Mouse (Mus musculus) intestine, embryonic 16.5 days (tissue): ENCODE results near the gene Sema5b. TPM values are rescaled to one million over a fixed set of nuclear protein-coding genes. Genes with fewer than 3 reads are reported as not detected.
"Not testable (repeated sequence)": the region's sequence is repeated elsewhere in the genome, so short reads cannot be mapped to it uniquely, and the experiment has no call there.

ENCODE experiments used
- ATAC-seq: fragments of 200-750 bp; cut with Nextera tagmentation; 2 replicates; pipeline ENCODE4 v1.8.0; 2017; ENCODE audit warnings: moderate TSS enrichment, moderate library complexity
- H3K27ac ChIP-seq: fragments of 300-500 bp; sonication (generic); 2 replicates; pipeline ENCODE4 v1.5.1; 2014; ENCODE audit warnings: mild to moderate bottlenecking, low read length
- H3K27me3 ChIP-seq: fragments of 300-500 bp; sonication (generic); replicated peaks from 2 replicates; pipeline ENCODE4 v1.6.1; 2014; ENCODE audit warnings: low read length, control low read depth, mixed read lengths; ENCODE audit not compliant: control insufficient read depth, insufficient read depth
- H3K36me3 ChIP-seq: fragments of 300-500 bp; sonication (generic); 2 replicates; pipeline ENCODE4 v1.6.1; 2014; ENCODE audit warnings: low read length, control low read depth; ENCODE audit not compliant: control insufficient read depth, insufficient read depth
- H3K4me1 ChIP-seq: fragments of 300-500 bp; sonication (generic); 2 replicates; pipeline ENCODE4 v1.6.1; 2014; ENCODE audit warnings: low read length, control low read depth, mixed read lengths; ENCODE audit not compliant: control insufficient read depth, insufficient read depth
- H3K4me2 ChIP-seq: fragments of 300-500 bp; sonication (generic); 2 replicates; pipeline ENCODE4 v1.6.1; 2014; ENCODE audit warnings: low read depth, low read length, control low read depth
- H3K4me3 ChIP-seq: fragments of 300-500 bp; sonication (generic); 2 replicates; pipeline ENCODE4 v1.5.1; 2014; ENCODE audit warnings: mild to moderate bottlenecking, low read length
- H3K9ac ChIP-seq: fragments of 300-500 bp; sonication (generic); 2 replicates; pipeline ENCODE4 v1.6.1; 2014; ENCODE audit warnings: low read depth, low read length
- H3K9me3 ChIP-seq: fragments of 300-500 bp; sonication (generic); 2 replicates; pipeline ENCODE4 v1.6.1; 2016; ENCODE audit warnings: low read length, control low read depth; ENCODE audit not compliant: control insufficient read depth
- whole genome bisulfite sequencing: fragments of 180-500 bp; shearing (Covaris S2); extraction: QIAGEN DNeasy Blood & Tissue Kit; methylation state at CpG from one replicate; pipeline ENCODE4 v1.1.7; 2014; 5-methylcytosine and 5-hydroxymethylcytosine counted together
- polyA plus RNA-seq: library from polyadenylated mRNA; unstranded; fragments of >200 nt; fragmentation: Nextera tagmentation; extraction: Ambion mirVana; gene quantifications from 2 replicates; pipeline ENCODE4 v1.2.1, GENCODE M21; 2015

Sema5b gene
- polyA plus RNA-seq, 1 experiment from 2014 or later: 4.2 TPM

DNA sequence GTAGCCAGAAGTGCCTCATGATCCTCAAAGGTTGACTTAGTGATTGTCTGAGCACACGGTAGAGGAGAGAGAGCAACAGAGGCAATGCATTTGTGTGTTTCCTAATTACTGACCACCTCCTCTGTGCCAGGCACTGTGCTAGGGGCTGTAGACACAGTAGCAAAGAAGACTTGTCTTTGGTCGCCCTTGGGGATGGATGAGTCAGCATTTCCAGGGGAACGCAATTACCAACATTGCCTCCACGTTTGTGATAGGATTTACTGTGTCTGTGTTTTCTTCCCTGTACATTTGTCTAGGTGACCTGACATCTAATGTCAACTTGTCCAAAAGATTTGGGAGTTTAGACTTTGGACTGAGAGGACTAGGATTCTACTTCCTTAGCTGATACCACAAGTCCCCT is 4.8 kb downstream of the Sema5b start:
- no peak overlapping the region for H3K9ac ChIP-seq
- H3K27me3 ChIP-seq: peaks cover 19% of the 10 kb centered on the region; the same call in 1 of the 2 replicates
- H3K36me3 ChIP-seq: no peaks in the 10 kb centered on the region
- no peak for ATAC-seq
- H3K4me2 ChIP-seq: no peak overlapping the region
- H3K4me1 ChIP-seq: peaks cover 11% of the 10 kb centered on the region
- no peak overlapping the region for H3K4me3 ChIP-seq
- H3K27ac ChIP-seq: no peak overlapping the region
- 70% methylated on average over 4 of the region's 4 CpGs for WGBS
- H3K9me3 ChIP-seq: no peaks in the 10 kb centered on the region

DNA sequence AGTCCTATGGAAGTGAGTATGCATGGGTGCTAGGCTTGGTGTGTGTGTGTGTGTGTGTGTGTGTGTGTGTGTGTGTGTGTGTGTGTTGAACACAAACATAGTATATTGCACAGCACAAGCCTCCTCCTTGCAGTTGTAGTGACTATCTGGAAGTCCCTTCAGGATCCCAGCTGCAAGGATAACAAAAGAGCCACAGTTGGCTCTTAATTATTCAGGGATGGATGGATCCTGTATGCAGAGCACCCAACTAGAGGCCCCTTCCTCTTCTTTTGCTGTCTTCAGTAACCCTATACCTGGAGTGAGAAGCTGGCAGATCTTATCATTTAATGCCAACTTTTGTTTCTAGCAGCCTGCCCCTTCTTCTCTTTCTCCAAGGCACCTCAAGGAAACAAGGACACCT is 7.0 kb downstream of the Sema5b start:
- no peaks in the 10 kb centered on the region for H3K36me3 ChIP-seq
- no peak for ATAC-seq
- no peak overlapping the region for H3K4me3 ChIP-seq
- H3K27me3 ChIP-seq: no peaks in the 10 kb centered on the region; the same call in 1 of the 2 replicates
- H3K9ac ChIP-seq: no peak overlapping the region
- H3K4me2 ChIP-seq: no peak overlapping the region
- no peaks in the 10 kb centered on the region; the same call in 1 of the 2 replicates for H3K4me1 ChIP-seq
- no peaks in the 10 kb centered on the region for H3K9me3 ChIP-seq
- H3K27ac ChIP-seq: no peak overlapping the region

DNA sequence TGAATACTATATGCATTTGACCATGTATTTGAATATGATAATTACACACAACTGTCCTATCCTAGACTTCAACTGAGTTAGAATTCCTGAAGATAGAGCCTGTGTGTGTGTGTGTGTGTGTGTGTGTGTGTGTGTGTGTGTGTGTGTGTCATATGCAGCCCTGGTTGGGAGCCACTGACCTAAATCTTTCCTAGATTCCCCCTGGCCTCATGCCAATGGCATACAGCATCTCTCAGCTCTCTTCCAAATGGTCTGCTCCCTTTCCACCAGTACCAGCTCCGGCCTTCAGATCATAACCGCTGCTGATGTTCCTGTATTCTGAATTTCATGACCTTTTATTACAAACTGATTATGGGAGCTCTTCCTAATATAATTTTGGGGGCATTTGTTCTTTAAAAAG is 8.4 kb downstream of the Sema5b start:
- ATAC-seq: no peak

DNA sequence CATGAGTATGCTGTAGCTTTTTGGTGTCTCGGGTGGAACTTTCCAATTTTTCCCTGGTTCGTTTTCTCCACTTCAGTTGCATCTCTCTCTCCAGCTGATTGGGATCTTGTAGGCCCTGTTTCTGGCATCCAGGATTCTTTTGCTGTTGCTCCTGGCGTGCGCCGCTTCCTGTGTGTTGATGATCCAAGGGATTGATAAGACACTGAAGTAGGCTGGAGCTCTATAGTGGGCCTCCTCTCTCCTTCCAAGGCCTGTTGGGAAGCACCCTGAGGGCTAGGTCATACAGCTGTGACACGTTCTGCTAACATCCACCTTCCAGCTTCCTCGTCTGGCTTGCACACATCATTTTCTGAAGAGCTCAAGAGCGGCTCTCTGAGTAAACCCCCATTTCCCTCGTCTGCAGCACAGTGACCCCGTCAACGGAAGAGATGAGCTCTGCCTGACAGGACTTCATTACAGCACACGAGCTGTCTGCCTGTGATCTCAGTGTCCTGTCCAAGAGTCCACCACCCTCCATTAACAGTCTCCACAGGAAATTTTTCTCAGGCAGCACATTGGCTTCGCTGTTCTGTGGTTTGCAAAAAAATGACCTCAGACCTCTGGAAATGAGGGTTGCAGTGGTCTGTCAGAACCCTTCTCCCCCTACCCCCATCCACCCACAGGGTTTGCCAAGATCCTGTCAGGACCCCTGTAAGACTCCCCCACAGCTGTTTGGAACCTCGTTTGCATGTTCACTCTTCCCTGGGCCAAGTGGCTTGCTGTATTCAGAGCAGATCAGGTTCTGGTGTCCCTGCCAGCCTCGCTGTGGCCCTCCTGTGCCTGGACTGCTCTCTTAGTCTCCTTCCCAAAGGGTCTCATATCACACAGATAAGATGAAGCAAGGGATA is 14.9 kb downstream of the Sema5b start:
- WGBS: 66% methylated on average over 15 of the region's 15 CpGs
- ATAC-seq: no peak

More for the DNA sequence above, 8.4 kb downstream of the Sema5b start:
- H3K4me3 ChIP-seq: no peak overlapping the region
- no peaks in the 10 kb centered on the region for H3K36me3 ChIP-seq
- H3K4me2 ChIP-seq: no peak overlapping the region
- no peak overlapping the region for H3K9ac ChIP-seq
- no peak overlapping the region for H3K27ac ChIP-seq
- WGBS: 82% methylated on average over 2 of the region's 2 CpGs
- no peaks in the 10 kb centered on the region for H3K27me3 ChIP-seq
- H3K9me3 ChIP-seq: no peaks in the 10 kb centered on the region
- no peaks in the 10 kb centered on the region for H3K4me1 ChIP-seq

DNA sequence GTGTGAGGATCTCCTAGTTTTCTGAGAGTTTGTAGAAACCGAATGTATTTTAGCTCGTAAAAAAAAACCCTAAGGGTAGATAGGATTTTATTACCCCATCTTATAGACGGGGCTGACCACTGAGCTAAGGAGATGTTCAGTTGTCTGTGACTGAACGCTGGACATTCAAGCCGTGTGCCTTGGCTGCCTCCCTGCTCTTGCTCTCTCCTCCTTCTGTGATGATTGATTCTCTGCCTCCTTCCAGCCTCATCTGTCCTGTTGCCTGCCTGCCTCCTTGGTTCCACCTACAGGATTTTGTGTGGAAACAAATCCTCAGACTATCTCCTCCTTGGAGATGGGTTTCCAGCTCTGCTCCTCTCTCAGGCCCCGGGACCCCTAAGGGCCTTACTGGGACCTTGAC is 16.1 kb downstream of the Sema5b start:
- H3K9me3 ChIP-seq: no peaks in the 10 kb centered on the region
- ATAC-seq: no peak

More for the DNA sequence above, 14.9 kb downstream of the Sema5b start:
- Histone ChIP-seq H3K27me3 (no peaks in the 10 kb centered on the region), H3K4me3 (no peak overlapping the region), H3K4me2 (no peak overlapping the region), H3K9me3 (no peaks in the 10 kb centered on the region), H3K9ac (no peak overlapping the region), H3K36me3 (no peaks in the 10 kb centered on the region), H3K27ac (no peak overlapping the region), H3K4me1 (0 out of 2 replicates have a peak, but pooled peaks cover 3% of the 10 kb centered on the region)

DNA sequence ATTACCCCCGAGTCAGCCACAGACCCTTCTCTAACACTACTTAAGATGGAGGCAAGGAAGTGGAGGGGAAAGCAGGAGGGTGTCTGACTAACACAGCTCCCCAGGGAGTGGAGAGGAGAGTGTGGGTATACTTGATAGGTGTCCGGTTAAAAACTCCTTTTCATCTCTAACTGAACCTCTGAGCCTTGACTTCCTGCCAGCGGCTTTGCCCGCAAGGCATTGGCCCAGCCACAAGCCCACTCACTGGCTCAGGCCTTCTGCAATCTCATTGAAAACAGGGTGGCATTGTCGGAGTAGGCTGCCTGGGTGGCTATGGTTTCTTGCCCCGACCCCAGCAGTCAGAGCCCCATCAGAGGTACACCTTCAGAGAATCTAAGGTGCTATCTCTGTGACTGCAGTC is 20.6 kb downstream of the Sema5b start:
- 85% methylated on average over 6 of the region's 6 CpGs for WGBS
- H3K4me2 ChIP-seq: no peak overlapping the region
- H3K9me3 ChIP-seq: no peaks in the 10 kb centered on the region
- H3K27ac ChIP-seq: no peak overlapping the region
- H3K27me3 ChIP-seq: no peaks in the 10 kb centered on the region
- no peaks in the 10 kb centered on the region for H3K4me1 ChIP-seq
- ATAC-seq: no peak
- no peak overlapping the region for H3K4me3 ChIP-seq
- no peaks in the 10 kb centered on the region for H3K36me3 ChIP-seq
- H3K9ac ChIP-seq: no peak overlapping the region

More for the DNA sequence above, 16.1 kb downstream of the Sema5b start:
- Histone ChIP-seq H3K27ac (no peak overlapping the region), H3K4me3 (no peak overlapping the region), H3K9ac (no peak overlapping the region), H3K27me3 (no peaks in the 10 kb centered on the region), H3K36me3 (no peaks in the 10 kb centered on the region), H3K4me2 (no peak overlapping the region), H3K4me1 (0 out of 2 replicates have a peak, but pooled peaks cover 3% of the 10 kb centered on the region)
- 64% methylated on average over 6 of the region's 6 CpGs for WGBS

DNA sequence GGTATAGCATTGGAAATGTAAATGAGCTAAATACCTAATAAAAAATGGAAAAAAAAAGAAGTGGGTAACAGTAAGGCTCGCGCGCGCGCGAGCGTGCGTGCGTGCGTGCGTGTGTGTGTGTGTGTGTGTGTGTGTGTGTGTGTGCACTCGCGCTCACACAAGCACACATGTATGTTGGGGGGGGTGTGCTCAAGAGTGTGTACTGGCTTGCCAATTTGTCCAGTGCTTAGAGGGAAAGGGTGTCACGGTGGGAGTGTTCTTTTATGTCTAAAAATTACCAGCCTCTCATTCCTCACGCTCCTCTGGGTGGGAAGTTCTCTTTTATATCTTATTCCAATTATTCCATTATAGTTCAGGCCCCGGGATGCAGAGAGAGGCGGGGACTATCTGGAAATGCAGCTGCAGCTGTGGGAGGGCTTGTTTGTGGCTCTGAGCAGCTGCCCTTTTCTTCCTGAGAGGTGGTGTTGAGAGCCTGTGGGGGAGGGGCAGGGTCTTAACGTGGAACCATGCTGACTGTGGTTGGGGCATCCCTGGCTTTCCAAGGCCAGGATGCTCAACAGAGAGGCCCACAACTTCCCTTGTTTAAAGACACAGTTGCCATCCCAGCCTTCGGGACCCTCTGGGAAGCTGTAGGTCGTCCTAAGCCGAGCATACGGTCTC is 23.4 kb downstream of the Sema5b start:
- Histone ChIP-seq H3K27ac (no peak overlapping the region), H3K4me2 (no peak overlapping the region), H3K4me1 (no peaks in the 10 kb centered on the region), H3K36me3 (no peaks in the 10 kb centered on the region), H3K9ac (no peak overlapping the region), H3K27me3 (no peaks in the 10 kb centered on the region), H3K9me3 (no peaks in the 10 kb centered on the region), H3K4me3 (no peak overlapping the region)
- WGBS: 69% methylated on average over 22 of the region's 22 CpGs
- ATAC-seq: no peak

DNA sequence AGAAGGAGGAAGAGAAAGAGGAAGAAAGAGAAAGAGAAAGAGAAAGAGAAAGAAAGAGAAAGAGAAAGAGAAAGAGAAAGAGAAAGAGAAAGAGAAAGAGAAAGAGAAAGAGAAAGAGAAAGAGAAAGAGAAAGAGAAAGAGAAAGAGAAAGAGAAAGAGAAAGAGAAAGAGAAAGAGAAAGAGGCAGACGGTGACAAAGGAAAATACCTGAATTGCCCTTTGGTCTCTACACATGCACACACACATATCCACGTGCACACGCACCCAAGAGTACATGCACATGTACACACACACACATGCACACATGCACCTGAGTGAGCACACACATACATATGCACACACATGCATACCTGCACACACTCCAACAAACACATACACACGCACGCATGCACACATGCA is 24.7 kb downstream of the Sema5b start:
- not testable (repeated sequence) for H3K4me3 ChIP-seq, H3K4me2 ChIP-seq, ATAC-seq, H3K9ac ChIP-seq, H3K27ac ChIP-seq, H3K27me3 ChIP-seq, H3K9me3 ChIP-seq, H3K36me3 ChIP-seq, H3K4me1 ChIP-seq
- WGBS: 91% methylated on average over 5 of the region's 5 CpGs

DNA sequence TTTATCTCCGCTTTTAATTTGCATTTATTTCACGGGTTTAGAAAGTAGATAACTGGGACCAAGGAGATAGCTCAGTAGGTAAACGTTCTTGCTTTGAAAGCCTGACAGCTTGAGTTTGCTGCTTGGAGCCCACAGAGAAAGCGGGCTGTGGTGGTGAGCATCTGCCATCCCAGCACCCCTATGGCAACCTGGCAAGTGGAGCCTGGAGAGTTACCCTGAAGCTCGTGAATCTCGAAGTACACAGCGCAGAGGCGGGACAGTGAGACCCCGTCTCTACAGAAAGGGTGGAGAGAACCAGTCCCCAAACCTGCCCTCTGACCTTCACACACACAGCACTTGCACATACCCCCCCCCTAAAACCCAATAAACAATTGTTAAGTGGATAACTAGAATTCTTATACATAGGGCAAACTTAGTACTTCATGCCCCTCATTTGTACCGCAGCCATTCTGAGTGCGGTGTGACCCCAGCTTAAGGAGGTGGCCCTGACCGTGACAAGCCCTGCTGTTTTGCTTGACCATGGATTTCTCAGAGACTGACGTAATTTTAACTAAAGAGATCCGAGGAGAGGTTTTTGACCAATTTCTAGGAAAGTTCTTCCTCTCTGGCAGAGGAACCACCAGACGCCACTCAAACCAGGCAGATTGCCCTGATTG is 27.4 kb downstream of the Sema5b start:
- H3K4me2 ChIP-seq: no peak overlapping the region
- H3K36me3 ChIP-seq: no peaks in the 10 kb centered on the region
- H3K27me3 ChIP-seq: no peaks in the 10 kb centered on the region
- H3K27ac ChIP-seq: no peak overlapping the region
- H3K4me1 ChIP-seq: no peaks in the 10 kb centered on the region
- H3K9ac ChIP-seq: no peak overlapping the region
- ATAC-seq: no peak
- H3K9me3 ChIP-seq: no peaks in the 10 kb centered on the region
- WGBS: 68% methylated on average over 15 of the region's 15 CpGs
- H3K4me3 ChIP-seq: no peak overlapping the region
